Mouse (Mus musculus): ENCODE data around the gene Pygo1. TPM values are rescaled to one million over a fixed set of nuclear protein-coding genes. Genes with fewer than 3 reads are reported as not detected.

Pygo1 gene
- polyA plus RNA-seq, 1 experiment from 2014 or later, result 11.9 TPM

DNA sequence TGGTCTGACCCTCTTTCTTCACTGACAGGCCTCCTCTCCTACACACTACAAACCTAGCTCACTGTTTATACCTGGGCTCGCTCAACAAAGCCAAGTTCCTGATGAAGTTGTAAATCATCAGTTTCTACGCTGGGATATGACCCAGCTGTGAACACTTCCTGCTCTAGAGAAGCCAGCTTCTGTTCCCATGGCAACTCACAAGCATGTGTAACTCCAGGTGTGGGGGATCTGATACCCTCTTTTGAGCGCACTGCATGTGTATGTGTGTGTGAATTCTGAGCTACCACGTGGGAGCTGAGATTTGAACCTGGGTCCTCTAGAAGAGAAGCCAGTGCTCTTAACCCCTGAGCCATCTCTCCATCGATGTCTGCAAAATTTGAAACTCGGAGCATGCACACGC is 24.1 kb downstream of the Pygo1 start:
- no peaks in the 10 kb centered on the region for H3K4me1 ChIP-seq (ENCODE audit: control insufficient read depth, insufficient read depth, low read length)
- H3K4me3 ChIP-seq (ENCODE audit: low read depth, low read length), result no peak overlapping the region
- H3K9ac ChIP-seq (ENCODE audit: low read length), result no peak overlapping the region
- DNase-seq (ENCODE audit: low spot score), result no peak
- H3K4me2 ChIP-seq (ENCODE audit: low read depth), result no peak overlapping the region
- no peak for ATAC-seq (ENCODE audit: insufficient read depth, low FRiP score, low TSS enrichment)
- H3K36me3 ChIP-seq (ENCODE audit: control insufficient read depth, insufficient read depth, low read length), result peaks cover 15% of the 10 kb centered on the region
- no peak overlapping the region for H3K27ac ChIP-seq (ENCODE audit: low read depth, low read length)
- no peaks in the 10 kb centered on the region for H3K27me3 ChIP-seq (ENCODE audit: control insufficient read depth, insufficient read depth, low read length)
- no peaks in the 10 kb centered on the region for H3K9me3 ChIP-seq (ENCODE audit: control insufficient read depth, low read length)
- 73% methylated on average over 7 of the region's 7 CpGs for WGBS

DNA sequence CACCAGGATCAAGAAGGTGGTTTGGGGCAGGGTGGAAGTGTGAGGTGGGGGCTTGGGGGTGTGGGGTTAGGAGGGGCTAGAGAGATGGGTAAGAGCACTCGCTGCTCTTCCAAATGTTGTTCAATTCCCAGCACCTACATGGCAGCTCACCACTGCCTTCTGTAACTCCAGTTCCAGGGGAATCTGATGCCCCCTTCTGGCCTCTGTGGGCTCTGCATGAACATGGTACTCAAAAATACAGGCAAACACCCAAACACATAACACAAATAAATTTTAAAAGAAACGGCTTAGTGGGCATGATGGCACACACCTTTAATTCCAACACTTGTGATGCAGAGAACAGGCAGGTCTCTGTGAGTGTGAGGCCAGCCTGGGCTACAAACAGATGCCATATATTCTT is 29.3 kb downstream of the Pygo1 start:
- ATAC-seq (ENCODE audit: insufficient read depth, low FRiP score, low TSS enrichment), result no peak
- no peak overlapping the region for H3K4me2 ChIP-seq (ENCODE audit: low read depth)
- H3K27me3 ChIP-seq (ENCODE audit: control insufficient read depth, insufficient read depth, low read length), result no peaks in the 10 kb centered on the region
- no peak overlapping the region for H3K27ac ChIP-seq (ENCODE audit: low read depth, low read length)
- H3K4me1 ChIP-seq (ENCODE audit: control insufficient read depth, insufficient read depth, low read length), result peaks cover 3% of the 10 kb centered on the region; the same call in 1 of the 2 replicates
- H3K9ac ChIP-seq (ENCODE audit: low read length), result no peak overlapping the region
- H3K36me3 ChIP-seq (ENCODE audit: control insufficient read depth, insufficient read depth, low read length), result no peaks in the 10 kb centered on the region
- H3K4me3 ChIP-seq (ENCODE audit: low read depth, low read length), result no peak overlapping the region
- no peaks in the 10 kb centered on the region for H3K9me3 ChIP-seq (ENCODE audit: control insufficient read depth, low read length)
- peak; percentile 51 for DNase-seq (ENCODE audit: low spot score)
- WGBS, result 37% methylated on average over 2 of the region's 2 CpGs

DNA sequence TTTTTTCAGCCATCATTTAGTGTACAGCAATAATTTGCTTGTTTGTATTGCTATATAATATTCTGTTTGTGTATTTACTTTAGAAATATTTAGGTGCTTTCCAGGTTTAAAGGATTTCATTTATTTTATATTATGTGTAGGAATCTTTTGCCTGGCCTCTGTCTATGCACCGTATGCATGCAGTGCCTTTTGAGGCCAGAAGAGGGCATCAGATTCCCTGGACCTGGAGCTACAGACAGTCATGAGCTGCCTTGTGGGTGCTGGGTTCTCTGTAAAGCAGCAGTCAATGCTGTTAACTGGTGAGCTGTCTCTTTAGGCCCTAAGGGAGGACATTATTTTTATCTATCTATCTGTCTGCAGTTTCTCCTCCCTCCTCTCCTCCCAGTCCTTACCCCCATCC is 30.1 kb downstream of the Pygo1 start:
- DNase-seq (ENCODE audit: low spot score), result peak; percentile 46
- Histone ChIP-seq H3K9me3 (ENCODE audit: control insufficient read depth, low read length) (no peaks in the 10 kb centered on the region), H3K36me3 (ENCODE audit: control insufficient read depth, insufficient read depth, low read length) (no peaks in the 10 kb centered on the region), H3K4me1 (ENCODE audit: control insufficient read depth, insufficient read depth, low read length) (peaks cover 3% of the 10 kb centered on the region; the same call in 1 of the 2 replicates), H3K27me3 (ENCODE audit: control insufficient read depth, insufficient read depth, low read length) (no peaks in the 10 kb centered on the region), H3K4me3 (ENCODE audit: low read depth, low read length) (no peak overlapping the region), H3K27ac (ENCODE audit: low read depth, low read length) (no peak overlapping the region), H3K9ac (ENCODE audit: low read length) (no peak overlapping the region), H3K4me2 (ENCODE audit: low read depth) (no peak overlapping the region)
- ATAC-seq (ENCODE audit: insufficient read depth, low FRiP score, low TSS enrichment), result no peak
- WGBS, result 18% methylated on average over 1 of the region's 1 CpGs

DNA sequence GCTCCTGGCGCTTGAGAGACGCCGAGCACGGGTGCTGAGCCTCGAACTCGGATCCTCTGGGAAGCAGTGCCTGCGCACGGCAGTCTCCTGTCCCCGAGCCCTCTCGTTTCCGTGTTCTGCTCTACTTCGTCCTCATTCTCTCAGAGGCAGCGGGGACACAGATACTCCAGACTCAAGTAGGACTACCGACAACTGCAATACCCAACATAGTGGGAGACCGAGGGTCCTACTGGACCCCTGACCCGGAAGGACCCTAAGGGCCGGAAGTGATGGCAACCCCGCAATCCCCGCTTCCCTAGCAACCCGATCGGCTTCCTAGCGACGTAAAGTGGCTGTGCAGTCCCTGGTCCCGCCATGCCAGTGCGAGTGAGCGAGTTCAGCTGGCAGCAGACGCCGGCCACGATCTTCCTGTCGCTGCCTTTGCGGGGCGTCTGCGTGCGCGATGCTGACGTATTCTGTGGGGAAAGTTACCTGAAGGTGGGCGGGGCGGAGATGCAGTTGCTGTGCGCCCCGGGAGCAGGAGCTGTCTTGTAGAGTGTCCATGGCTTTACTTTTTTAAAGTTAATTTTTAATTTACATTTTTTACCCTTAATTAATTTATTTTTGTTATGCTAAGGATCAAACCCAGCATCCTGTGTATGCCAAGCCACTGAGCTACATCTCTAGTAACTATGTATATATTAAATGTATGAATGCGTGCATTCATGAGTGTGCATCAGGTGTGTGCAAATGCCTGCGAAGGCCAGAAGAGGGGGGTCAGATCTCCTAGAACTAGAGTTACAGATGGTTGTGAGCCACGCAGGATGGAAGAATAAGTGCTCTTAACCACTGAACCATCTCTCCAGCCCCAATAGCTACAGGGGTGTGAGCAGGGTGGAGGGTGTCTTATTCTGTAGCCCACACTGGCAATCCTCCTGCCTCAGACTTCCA is 33.3 kb downstream of the Pygo1 start, which contains the start of the genes Dyx1c1 and Gm44503:
TSS of gene Dyx1c1 (plus strand) at position 265 of the 930 bp plus-strand sequence.
TSS of gene Gm44503 (plus strand) at position 332 of the 930 bp plus-strand sequence.
- ATAC-seq (ENCODE audit: insufficient read depth, low FRiP score, low TSS enrichment), result peak; percentile 97

DNA sequence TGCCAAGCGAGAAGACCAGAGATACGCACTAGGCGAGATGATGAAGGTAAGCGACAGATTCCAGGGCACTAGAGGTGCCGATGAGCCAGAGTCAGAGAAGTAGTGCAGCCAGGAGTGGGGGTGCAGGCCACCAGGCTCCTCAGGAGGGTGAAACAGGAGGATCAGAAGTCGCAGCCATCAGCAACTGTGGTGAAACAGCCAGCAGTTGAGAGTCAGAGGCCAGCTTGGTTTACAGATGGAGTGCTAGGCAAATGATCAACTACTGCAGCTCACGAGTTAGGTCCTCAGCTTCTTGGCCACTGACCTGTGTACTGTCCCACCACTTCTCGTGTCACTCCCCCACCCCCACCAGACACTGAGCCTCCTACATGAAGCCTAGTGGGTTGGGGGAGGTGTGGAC is 35.9 kb downstream of the Pygo1 start:
- no peak for ATAC-seq (ENCODE audit: insufficient read depth, low FRiP score, low TSS enrichment)
- H3K9me3 ChIP-seq (ENCODE audit: control insufficient read depth, low read length), result no peaks in the 10 kb centered on the region
- no peaks in the 10 kb centered on the region for H3K36me3 ChIP-seq (ENCODE audit: control insufficient read depth, insufficient read depth, low read length)
- H3K4me2 ChIP-seq (ENCODE audit: low read depth), result no peak overlapping the region
- WGBS, result 81% methylated on average over 8 of the region's 8 CpGs
- no peak overlapping the region for H3K9ac ChIP-seq (ENCODE audit: low read length)
- no peak overlapping the region for H3K4me3 ChIP-seq (ENCODE audit: low read depth, low read length)
- peaks cover 3% of the 10 kb centered on the region; the same call in 1 of the 2 replicates for H3K4me1 ChIP-seq (ENCODE audit: control insufficient read depth, insufficient read depth, low read length)
- no peak for DNase-seq (ENCODE audit: low spot score)
- no peak overlapping the region for H3K27ac ChIP-seq (ENCODE audit: low read depth, low read length)
- H3K27me3 ChIP-seq (ENCODE audit: control insufficient read depth, insufficient read depth, low read length), result no peaks in the 10 kb centered on the region

More for the DNA sequence above, 33.3 kb downstream of the Pygo1 start, which contains the start of the genes Dyx1c1 and Gm44503:
- H3K4me3 ChIP-seq (ENCODE audit: low read depth, low read length), result peak within 1 kb of the TSS; percentile 60
- DNase-seq (ENCODE audit: low spot score), result peak; percentile 90
- H3K9ac ChIP-seq (ENCODE audit: low read length), result peak within 1 kb of the TSS; percentile 61
- WGBS, result 3% methylated on average over 43 of the region's 43 CpGs
- H3K36me3 ChIP-seq (ENCODE audit: control insufficient read depth, insufficient read depth, low read length), result no peaks in the 10 kb centered on the region
- H3K27me3 ChIP-seq (ENCODE audit: control insufficient read depth, insufficient read depth, low read length), result no peaks in the 10 kb centered on the region
- H3K27ac ChIP-seq (ENCODE audit: low read depth, low read length), result no peak within 1 kb of the TSS
- H3K4me1 ChIP-seq (ENCODE audit: control insufficient read depth, insufficient read depth, low read length), result peaks cover 3% of the 10 kb centered on the region; the same call in 1 of the 2 replicates
- no peaks in the 10 kb centered on the region for H3K9me3 ChIP-seq (ENCODE audit: control insufficient read depth, low read length)
- peak within 1 kb of the TSS; percentile 68 for H3K4me2 ChIP-seq (ENCODE audit: low read depth)

DNA sequence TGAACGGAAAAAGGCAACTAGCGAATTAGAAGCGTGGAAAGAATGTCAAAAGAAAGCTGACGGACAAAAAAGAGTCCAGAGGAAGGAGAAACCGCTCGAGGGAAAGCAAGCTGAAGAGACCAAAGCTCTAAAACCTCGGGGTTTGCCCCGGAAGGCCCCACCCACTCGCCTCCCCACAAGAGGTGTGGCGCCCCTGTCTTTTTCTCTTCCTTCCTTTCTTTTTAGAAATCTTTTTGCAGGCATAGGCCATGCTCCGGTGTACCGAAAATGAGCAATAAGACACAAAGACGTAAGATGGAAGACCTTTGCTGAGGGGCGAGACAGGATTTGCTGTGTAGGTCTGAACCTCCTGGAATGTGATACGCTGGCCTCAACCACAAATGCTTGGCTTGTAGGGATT is 36.5 kb downstream of the Pygo1 start:
- Histone ChIP-seq H3K4me2 (ENCODE audit: low read depth) (no peak overlapping the region), H3K4me3 (ENCODE audit: low read depth, low read length) (no peak overlapping the region)
- 80% methylated on average over 15 of the region's 15 CpGs for WGBS

DNA sequence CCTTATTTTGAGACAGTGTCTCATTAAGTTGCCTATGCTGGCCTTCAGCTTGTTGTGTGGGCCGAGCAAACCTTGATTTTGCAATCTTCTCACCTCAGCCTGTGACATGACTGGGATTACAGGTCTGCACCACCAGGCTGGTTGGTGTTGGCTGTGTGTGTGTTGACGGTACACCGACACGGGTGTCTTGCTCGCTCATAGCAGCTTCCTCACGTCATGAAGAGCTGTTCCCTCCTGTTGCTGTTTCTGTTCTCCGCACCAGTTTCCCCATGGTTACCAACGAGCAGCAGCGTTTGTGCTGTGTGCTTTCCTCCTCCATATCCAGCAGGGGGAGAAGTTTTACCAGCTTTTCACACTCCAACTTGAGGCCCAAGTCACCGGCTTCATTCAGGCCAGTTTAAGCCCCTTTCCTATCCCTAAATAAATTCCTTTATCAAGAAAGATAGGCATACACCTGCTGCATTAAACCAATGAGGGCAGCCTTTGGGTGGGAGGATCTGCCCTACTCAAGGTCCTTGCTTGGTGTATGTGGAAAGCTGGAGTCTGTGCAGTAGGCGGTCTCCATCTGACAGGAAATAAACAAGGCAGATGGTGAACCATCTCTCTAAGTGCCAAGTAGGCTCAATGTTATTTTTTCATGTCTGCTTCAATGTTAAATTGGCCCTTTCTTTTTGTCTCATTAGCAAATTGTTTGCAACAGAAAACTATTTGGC is 43.1 kb downstream of the Pygo1 start:
- H3K36me3 ChIP-seq (ENCODE audit: control insufficient read depth, insufficient read depth, low read length), result no peaks in the 10 kb centered on the region
- H3K9ac ChIP-seq (ENCODE audit: low read length), result no peak overlapping the region
- WGBS, result 38% methylated on average over 11 of the region's 11 CpGs
- no peaks in the 10 kb centered on the region for H3K27me3 ChIP-seq (ENCODE audit: control insufficient read depth, insufficient read depth, low read length)
- H3K4me1 ChIP-seq (ENCODE audit: control insufficient read depth, insufficient read depth, low read length), result no peaks in the 10 kb centered on the region
- H3K4me2 ChIP-seq (ENCODE audit: low read depth), result no peak overlapping the region
- H3K4me3 ChIP-seq (ENCODE audit: low read depth, low read length), result no peak overlapping the region
- H3K9me3 ChIP-seq (ENCODE audit: control insufficient read depth, low read length), result no peaks in the 10 kb centered on the region
- H3K27ac ChIP-seq (ENCODE audit: low read depth, low read length), result no peak overlapping the region
- no peak for ATAC-seq (ENCODE audit: insufficient read depth, low FRiP score, low TSS enrichment)
- DNase-seq (ENCODE audit: low spot score), result peak; percentile 33

More for the DNA sequence above, 36.5 kb downstream of the Pygo1 start:
- no peaks in the 10 kb centered on the region for H3K9me3 ChIP-seq (ENCODE audit: control insufficient read depth, low read length)
- no peak for ATAC-seq (ENCODE audit: insufficient read depth, low FRiP score, low TSS enrichment)
- H3K4me1 ChIP-seq (ENCODE audit: control insufficient read depth, insufficient read depth, low read length), result peaks cover 3% of the 10 kb centered on the region; the same call in 1 of the 2 replicates
- H3K36me3 ChIP-seq (ENCODE audit: control insufficient read depth, insufficient read depth, low read length), result no peaks in the 10 kb centered on the region
- H3K27me3 ChIP-seq (ENCODE audit: control insufficient read depth, insufficient read depth, low read length), result no peaks in the 10 kb centered on the region
- H3K9ac ChIP-seq (ENCODE audit: low read length), result no peak overlapping the region
- no peak overlapping the region for H3K27ac ChIP-seq (ENCODE audit: low read depth, low read length)
- no peak for DNase-seq (ENCODE audit: low spot score)

DNA sequence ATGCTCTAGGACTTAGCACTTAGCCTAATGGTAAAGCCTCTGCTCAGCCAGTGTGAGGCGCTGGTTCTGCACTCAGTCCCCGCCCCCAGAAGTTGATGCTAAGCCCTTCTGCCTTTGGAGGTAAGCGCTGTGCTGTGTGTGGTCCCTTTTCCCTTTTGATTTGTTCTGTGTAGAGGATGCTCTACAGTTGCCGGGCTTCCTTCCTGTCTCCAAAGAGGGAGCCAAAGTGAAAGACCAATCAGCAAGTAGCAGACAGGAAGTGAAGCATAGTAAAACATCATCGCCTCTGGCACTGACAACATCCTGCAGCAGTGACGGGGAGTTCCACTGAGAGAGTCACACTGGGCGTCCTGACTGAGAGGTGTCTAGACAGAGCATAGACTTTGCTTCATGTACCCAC is 44.4 kb downstream of the Pygo1 start:
- Histone ChIP-seq H3K4me1 (ENCODE audit: control insufficient read depth, insufficient read depth, low read length) (no peaks in the 10 kb centered on the region), H3K36me3 (ENCODE audit: control insufficient read depth, insufficient read depth, low read length) (no peaks in the 10 kb centered on the region), H3K9ac (ENCODE audit: low read length) (no peak overlapping the region), H3K4me3 (ENCODE audit: low read depth, low read length) (no peak overlapping the region), H3K27me3 (ENCODE audit: control insufficient read depth, insufficient read depth, low read length) (no peaks in the 10 kb centered on the region), H3K9me3 (ENCODE audit: control insufficient read depth, low read length) (no peaks in the 10 kb centered on the region), H3K4me2 (ENCODE audit: low read depth) (no peak overlapping the region), H3K27ac (ENCODE audit: low read depth, low read length) (no peak overlapping the region)
- no peak for ATAC-seq (ENCODE audit: insufficient read depth, low FRiP score, low TSS enrichment)
- DNase-seq (ENCODE audit: low spot score), result no peak
- WGBS, result 73% methylated on average over 7 of the region's 7 CpGs
